Mouse (Mus musculus): ENCODE results near the gene Lpxn. TPM values are rescaled to one million over a fixed set of nuclear protein-coding genes. Genes with fewer than 3 reads are reported as not detected.
A peak's percentile ranks its signal among the peaks of the same experiment; 100 is the strongest.

Lpxn gene
- 2.8 and 4.8 TPM in 2 replicates for polyA plus RNA-seq (2012; rRNA removed)

DNA sequence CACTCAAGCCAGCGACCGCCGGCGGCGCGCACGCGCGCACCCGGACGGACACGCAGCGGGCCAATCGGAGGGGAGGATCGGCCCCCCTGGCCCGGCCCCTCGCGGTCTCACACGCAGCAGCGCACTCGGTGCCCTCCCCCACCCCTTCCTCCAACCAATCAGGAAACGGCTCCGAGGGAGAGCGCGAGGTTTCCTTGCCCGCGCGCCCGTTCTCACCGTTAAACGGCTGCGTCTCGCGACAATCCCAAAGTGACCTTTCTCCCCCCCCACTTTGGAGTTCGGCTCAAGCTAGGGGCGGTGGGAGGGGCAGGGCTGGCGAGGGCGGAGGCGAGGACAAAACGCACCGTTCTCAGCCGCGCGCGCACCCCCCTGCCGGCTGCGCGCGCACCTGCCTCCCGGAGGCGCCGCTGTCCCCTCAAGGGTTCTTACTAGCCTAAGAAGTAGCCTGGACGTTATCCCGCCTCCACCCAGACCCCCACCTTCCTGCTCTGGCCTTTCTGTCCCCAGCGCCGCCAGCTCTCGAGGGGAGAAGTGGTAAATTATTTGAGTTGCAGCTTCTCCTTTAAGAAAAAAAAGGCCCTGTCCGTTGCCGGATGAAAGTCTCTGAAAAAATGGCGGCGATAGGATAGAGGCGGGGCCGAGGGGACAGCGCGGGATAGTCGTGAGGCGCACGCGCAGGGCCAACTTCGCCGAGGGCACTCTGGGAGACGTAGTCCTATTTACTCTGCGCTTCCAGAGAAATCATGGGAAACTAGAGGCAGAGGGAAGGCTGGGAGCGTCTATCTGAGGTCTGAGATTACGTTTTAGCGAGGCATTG is at the start of gene Lpxn, which contains the start of gene Zfp91:
Gene Lpxn, plus strand, starts transcription at position 683 of the 817 bp plus-strand sequence.
Gene Zfp91, minus strand, starts transcription at position 616 of the 817 bp plus-strand sequence.
- H3K4me1 ChIP-seq (ENCODE audit: control insufficient read depth, insufficient read depth, insufficient read length, low read length), result peaks cover 2% of the 10 kb centered on the region; the same call in 1 of the 2 replicates
- under 1% methylated on average over 75 of the region's 76 CpGs for WGBS
- H3K27ac ChIP-seq (ENCODE audit: insufficient read depth, low read depth, low read length), result peak within 1 kb of the TSS; percentile 99
- 0 out of 2 replicates have a peak, but pooled peaks cover 2% of the 10 kb centered on the region for H3K36me3 ChIP-seq (ENCODE audit: control insufficient read depth, insufficient read depth, low read length)
- H3K27me3 ChIP-seq (ENCODE audit: control insufficient read depth, insufficient read depth, low read length), result no peaks in the 10 kb centered on the region
- TF ChIP-seq POLR2A (IDR thresholded peaks at IDR 0.05; ENCODE audit: low read depth, low read length) (peak; percentile 17), CTCF (IDR thresholded peaks at IDR 0.05; ENCODE audit: extremely low read depth, insufficient read length, insufficient replicate concordance, low read depth, low read length) (peak; percentile 20; the same call in 1 of the 2 replicates)
- H3K4me3 ChIP-seq (ENCODE audit: low read depth, low read length), result peak within 1 kb of the TSS; percentile 97

DNA sequence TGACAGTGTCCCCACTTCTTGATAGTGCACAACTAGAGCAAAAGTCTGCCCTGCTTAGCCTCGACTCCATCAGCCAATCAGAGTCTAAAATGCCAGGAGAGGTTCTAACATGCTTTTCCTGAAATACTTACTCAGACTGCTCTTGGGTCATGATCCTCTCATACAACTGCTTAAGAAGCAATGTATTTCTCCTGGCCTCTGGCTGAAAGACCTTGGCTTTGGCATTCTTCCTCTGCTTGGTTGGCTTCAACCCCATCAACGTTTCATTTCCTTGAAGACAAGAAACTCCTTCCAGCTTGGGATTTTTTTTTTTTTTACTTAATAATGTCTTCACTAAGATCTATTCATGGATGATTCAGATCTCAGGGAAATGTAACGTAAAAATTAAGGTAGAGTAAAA is 39.7 kb upstream of the Lpxn start:
- Histone ChIP-seq H3K36me3 (ENCODE audit: control insufficient read depth, insufficient read depth, low read length) (no peaks in the 10 kb centered on the region), H3K4me1 (ENCODE audit: control insufficient read depth, insufficient read depth, insufficient read length, low read length) (peaks cover 4% of the 10 kb centered on the region; the same call in 1 of the 2 replicates), H3K27ac (ENCODE audit: insufficient read depth, low read depth, low read length) (no peak overlapping the region), H3K27me3 (ENCODE audit: control insufficient read depth, insufficient read depth, low read length) (no peaks in the 10 kb centered on the region), H3K4me3 (ENCODE audit: low read depth, low read length) (no peak overlapping the region)
- WGBS, result 74% methylated on average over 3 of the region's 3 CpGs
- TF ChIP-seq POLR2A (IDR thresholded peaks at IDR 0.05; ENCODE audit: low read depth, low read length), result no peak
- no peak for TF ChIP-seq CTCF (IDR thresholded peaks at IDR 0.05; ENCODE audit: extremely low read depth, insufficient read length, insufficient replicate concordance, low read depth, low read length)

DNA sequence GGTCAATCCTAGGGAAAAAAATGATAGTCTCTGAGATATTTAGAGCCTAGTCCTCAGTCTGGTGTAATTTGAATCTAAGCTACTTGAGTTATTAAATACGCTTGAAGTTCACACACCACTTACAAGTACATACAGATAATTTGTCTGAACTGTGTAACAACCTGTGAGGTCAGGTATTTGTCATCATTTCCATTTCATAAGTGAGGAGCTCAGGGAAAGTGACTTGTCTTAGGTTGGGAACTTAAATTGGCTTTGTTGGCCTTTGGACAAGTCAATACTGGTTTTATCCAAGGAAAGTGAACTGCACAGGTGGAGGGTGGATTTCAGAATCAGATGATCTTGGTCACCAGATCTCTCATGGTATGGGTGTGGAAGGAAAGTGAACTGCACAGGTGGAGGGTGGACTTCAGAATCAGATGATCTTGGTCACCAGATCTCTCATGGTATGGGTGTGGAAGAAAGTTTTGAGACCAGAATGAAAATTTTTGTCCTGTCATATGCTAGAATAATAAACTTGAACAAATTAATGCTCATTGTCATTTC is 37.0 kb upstream of the Lpxn start:
- peaks cover 5% of the 10 kb centered on the region; the same call in 1 of the 2 replicates for H3K36me3 ChIP-seq (ENCODE audit: control insufficient read depth, insufficient read depth, low read length)
- H3K27ac ChIP-seq (ENCODE audit: insufficient read depth, low read depth, low read length), result no peak overlapping the region
- peaks cover 4% of the 10 kb centered on the region; the same call in 1 of the 2 replicates for H3K4me1 ChIP-seq (ENCODE audit: control insufficient read depth, insufficient read depth, insufficient read length, low read length)
- 91% methylated on average over 1 of the region's 1 CpGs for whole genome bisulfite sequencing
- no peak for TF ChIP-seq CTCF (IDR thresholded peaks at IDR 0.05; ENCODE audit: extremely low read depth, insufficient read length, insufficient replicate concordance, low read depth, low read length)
- no peak for TF ChIP-seq POLR2A (IDR thresholded peaks at IDR 0.05; ENCODE audit: low read depth, low read length)
- H3K27me3 ChIP-seq (ENCODE audit: control insufficient read depth, insufficient read depth, low read length), result no peaks in the 10 kb centered on the region
- H3K4me3 ChIP-seq (ENCODE audit: low read depth, low read length), result no peak overlapping the region

DNA sequence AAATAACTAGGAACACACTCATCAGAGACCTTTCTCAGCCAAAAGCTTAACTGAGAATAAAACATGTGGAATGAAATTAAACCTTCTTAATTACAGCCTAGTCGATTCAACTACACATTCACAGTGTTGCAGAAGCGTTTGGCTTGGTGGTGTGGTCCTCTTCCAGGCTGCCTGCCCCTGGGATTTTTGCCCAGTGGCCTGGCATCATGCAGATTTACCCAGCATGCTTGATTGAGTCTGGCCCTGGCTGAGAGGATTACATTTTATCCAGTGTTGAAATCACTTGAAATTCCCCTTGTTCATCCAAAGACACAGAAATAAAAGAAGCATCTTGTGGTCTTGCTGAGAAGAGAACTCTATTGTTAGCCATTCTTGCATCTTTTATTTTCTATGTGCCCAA is 36.3 kb upstream of the Lpxn start:
- WGBS, result 73% methylated on average over 2 of the region's 2 CpGs
- TF ChIP-seq POLR2A (IDR thresholded peaks at IDR 0.05; ENCODE audit: low read depth, low read length), result no peak
- TF ChIP-seq CTCF (IDR thresholded peaks at IDR 0.05; ENCODE audit: extremely low read depth, insufficient read length, insufficient replicate concordance, low read depth, low read length), result no peak
- Histone ChIP-seq H3K4me1 (ENCODE audit: control insufficient read depth, insufficient read depth, insufficient read length, low read length) (peaks cover 4% of the 10 kb centered on the region; the same call in 1 of the 2 replicates), H3K4me3 (ENCODE audit: low read depth, low read length) (no peak overlapping the region), H3K27me3 (ENCODE audit: control insufficient read depth, insufficient read depth, low read length) (no peaks in the 10 kb centered on the region), H3K27ac (ENCODE audit: insufficient read depth, low read depth, low read length) (no peak overlapping the region), H3K36me3 (ENCODE audit: control insufficient read depth, insufficient read depth, low read length) (peaks cover 8% of the 10 kb centered on the region; the same call in 1 of the 2 replicates)

DNA sequence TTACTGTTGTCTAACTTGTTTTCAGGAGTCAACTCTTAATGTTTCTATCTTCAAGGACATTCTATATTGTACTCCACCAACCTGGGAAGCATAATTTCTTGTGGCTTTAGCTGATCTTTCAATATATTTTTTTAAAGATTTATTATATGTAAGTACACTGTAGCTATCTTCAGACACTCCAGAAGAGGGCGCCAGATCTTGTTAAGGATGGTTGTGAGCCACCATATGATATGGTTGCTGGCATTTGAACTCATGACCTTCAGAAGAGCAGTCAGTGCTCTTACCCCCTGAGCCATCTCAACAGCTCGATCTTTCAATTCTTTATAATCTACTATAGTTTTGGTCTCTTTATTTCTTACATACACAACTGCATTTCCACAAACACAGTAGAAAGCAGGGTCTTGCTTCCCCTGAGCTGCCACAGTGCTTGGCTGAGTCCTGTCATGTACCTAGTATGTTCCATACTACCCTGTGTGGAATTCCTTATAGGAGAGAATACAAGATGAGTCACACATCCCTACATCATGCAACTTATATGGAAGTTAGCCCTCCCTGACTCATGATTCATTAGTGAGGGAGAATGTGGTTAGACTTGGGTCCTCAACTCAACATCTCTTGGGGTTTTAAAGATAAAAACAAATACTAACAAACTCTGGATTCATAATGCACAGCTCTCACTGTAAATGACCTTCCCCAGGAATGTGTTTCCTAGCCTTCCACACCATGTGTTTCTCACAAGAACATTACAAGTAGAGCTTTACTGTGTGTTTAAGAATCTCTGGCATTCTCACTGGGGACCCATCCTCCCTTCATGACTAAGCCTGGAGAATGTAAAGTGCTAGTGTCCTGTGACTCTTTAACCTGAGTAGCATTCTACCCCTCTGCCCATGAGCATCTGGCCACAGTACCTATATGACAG is 33.5 kb upstream of the Lpxn start:
- Histone ChIP-seq H3K27ac (ENCODE audit: insufficient read depth, low read depth, low read length) (no peak overlapping the region), H3K27me3 (ENCODE audit: control insufficient read depth, insufficient read depth, low read length) (no peaks in the 10 kb centered on the region), H3K36me3 (ENCODE audit: control insufficient read depth, insufficient read depth, low read length) (peaks cover 17% of the 10 kb centered on the region), H3K4me1 (ENCODE audit: control insufficient read depth, insufficient read depth, insufficient read length, low read length) (peaks cover under 1% of the 10 kb centered on the region; the same call in 1 of the 2 replicates), H3K4me3 (ENCODE audit: low read depth, low read length) (no peak overlapping the region)
- WGBS, result 68% methylated on average over 2 of the region's 2 CpGs
- no peak for TF ChIP-seq CTCF (IDR thresholded peaks at IDR 0.05; ENCODE audit: extremely low read depth, insufficient read length, insufficient replicate concordance, low read depth, low read length)
- no peak for TF ChIP-seq POLR2A (IDR thresholded peaks at IDR 0.05; ENCODE audit: low read depth, low read length)

DNA sequence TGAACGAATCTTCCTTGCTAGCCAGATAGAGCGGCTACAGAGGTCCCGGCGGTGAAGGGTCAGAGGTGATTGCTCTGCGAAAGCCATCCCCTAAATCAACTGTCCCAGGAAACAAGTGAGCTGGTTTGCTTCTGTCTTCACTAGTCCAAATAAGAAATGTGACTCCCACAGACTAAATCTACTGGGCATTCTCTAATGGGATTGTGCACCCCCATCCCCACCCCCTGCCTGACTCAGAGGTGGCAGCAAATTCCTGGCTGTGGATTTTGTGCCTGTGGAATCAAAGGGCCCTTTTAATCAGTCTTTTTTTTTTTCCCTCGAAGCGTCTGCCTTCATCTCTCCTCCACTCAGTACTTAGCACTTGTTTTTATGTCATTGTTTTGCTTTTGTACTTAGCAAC is 30.7 kb upstream of the Lpxn start, which contains the start of gene Cntf:
Gene Cntf, minus strand, starts transcription at position 325 of the 400 bp plus-strand sequence.
- no peak within 1 kb of the TSS for H3K27ac ChIP-seq (ENCODE audit: insufficient read depth, low read depth, low read length)
- peaks cover 40% of the 10 kb centered on the region for H3K36me3 ChIP-seq (ENCODE audit: control insufficient read depth, insufficient read depth, low read length)
- no peak within 1 kb of the TSS for H3K4me3 ChIP-seq (ENCODE audit: low read depth, low read length)
- H3K27me3 ChIP-seq (ENCODE audit: control insufficient read depth, insufficient read depth, low read length), result no peaks in the 10 kb centered on the region
- no peaks in the 10 kb centered on the region for H3K4me1 ChIP-seq (ENCODE audit: control insufficient read depth, insufficient read depth, insufficient read length, low read length)
- TF ChIP-seq CTCF (IDR thresholded peaks at IDR 0.05; ENCODE audit: extremely low read depth, insufficient read length, insufficient replicate concordance, low read depth, low read length) (no peak), POLR2A (IDR thresholded peaks at IDR 0.05; ENCODE audit: low read depth, low read length) (no peak)
- WGBS, result 82% methylated on average over 7 of the region's 7 CpGs

Measured in small intestine, adult 2 months (tissue).